Mouse (Mus musculus) right cerebral cortex, adult 2 months (tissue): ENCODE data around the gene Ckap5.
"Not testable (repeated sequence)": the region's sequence is repeated elsewhere in the genome, so short reads cannot be mapped to it uniquely, and the experiment has no call there.

Experiments
- DNase-seq, 2 experiments: peaks; one replicate each; pipeline ENCODE4 v3.0.0; 2021 to 2022; ENCODE audit warnings: low spot score in 2 of 2

Gene Ckap5

GRCm38 (mm10) chr2:91526294-91527146 lies at the start of gene Ckap5:
Ckap5 (plus strand) TSS chr2:91526762.
- DNase-seq = peak; percentile 94 to 95

- no peak for DNase-seq
Measured at GRCm38 (mm10) chr2:91476841-91477240, 49.7 kb upstream of the Ckap5 start.

GRCm38 (mm10) chr2:91480399-91480801 lies 46.2 kb upstream of the Ckap5 start:
- DNase-seq = no peak

DNA sequence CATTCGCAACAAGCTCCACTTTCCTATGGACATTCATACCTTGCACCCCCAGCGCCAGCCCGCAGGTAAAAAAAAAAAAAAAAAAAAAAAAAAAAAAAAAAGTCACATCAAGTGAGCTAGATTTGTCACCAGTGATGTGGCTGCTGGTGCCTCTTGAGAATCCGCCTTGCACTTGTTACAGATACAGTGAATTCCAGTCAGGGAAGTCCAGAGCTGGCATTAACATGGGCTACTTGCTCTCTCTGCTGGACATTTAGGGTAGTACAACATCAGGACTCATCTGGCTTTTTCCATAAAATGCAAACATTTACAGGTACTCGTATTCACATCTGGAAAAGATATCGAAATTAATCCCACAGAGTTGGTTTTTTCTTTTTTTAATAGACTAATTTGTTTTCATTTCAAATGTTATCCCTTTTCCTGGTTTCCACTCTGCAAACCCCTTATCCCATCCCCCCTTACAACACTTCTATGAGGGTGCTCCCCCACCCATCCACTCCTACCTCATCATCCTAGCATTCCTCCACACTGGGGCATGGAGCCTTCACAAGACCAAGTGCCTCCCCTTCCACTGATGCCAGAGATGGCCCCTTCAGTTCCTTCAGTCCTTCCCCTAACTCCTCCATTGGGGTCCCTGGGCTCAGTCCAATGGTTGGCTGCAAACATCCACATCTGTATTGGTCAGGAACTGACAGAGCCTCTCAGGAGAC lies 45.6 kb upstream of the Ckap5 start:
- peak; percentile 70 to 81 for DNase-seq

DNA sequence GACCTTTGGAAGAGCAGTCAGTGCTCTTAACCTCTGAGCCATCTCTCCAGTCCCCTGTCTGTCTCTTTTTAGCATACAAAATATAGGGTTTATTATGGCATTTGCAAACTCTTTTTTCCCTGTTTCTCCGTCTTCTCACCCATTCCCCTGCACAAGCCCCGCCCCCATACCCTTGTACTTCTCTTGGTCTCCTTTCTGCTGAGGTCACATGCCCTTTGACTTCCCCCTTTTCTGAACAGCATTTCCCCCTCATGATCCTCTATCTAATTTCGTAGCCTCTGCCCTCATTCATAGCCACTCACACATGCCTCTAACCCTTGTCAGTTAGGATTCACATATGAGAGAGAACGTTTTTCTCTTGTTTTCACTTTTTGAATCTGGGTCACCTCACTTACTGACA lies 41.9 kb upstream of the Ckap5 start:
- no peak for DNase-seq

DNA sequence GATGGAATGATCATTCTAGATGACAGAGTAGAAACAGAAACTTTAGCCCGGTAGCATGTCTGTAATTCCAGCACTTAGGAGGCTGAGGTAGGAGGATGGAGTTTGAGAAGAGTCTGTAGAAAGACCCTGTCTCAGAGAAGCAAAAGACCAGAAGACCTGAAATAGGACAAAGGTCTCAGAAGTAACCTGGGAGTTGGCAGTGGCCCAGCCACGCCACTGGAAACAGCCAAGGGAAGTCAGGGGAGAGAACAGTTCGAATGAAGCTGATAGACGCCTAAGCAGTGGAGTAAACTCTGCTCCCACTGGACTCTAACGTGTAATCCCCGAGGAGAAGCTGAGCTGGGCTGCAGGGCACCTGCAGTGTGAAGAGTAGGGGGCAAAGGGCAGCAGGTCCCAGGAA lies 41.3 kb upstream of the Ckap5 start:
- DNase-seq = no peak

DNA sequence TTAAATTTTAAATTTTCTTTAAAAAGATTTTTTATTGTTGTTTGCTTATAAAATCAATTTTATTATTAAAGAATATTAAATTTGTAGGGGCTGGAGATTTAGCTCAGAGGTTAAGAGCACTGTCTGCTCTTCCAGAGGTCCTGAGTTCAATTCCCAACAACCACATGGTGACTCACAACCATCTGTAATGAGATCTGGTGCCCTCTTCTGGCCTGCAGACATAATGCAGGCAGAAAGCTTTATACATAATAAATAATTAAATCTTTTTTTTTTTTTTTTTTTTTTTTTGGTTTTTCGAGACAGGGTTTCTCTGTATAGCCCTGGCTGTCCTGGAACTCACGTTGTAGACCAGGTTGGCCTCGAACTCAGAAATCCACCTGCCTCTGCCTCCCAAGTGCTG lies 39.3 kb upstream of the Ckap5 start:
- peak; percentile 30 to 45 for DNase-seq

DNA sequence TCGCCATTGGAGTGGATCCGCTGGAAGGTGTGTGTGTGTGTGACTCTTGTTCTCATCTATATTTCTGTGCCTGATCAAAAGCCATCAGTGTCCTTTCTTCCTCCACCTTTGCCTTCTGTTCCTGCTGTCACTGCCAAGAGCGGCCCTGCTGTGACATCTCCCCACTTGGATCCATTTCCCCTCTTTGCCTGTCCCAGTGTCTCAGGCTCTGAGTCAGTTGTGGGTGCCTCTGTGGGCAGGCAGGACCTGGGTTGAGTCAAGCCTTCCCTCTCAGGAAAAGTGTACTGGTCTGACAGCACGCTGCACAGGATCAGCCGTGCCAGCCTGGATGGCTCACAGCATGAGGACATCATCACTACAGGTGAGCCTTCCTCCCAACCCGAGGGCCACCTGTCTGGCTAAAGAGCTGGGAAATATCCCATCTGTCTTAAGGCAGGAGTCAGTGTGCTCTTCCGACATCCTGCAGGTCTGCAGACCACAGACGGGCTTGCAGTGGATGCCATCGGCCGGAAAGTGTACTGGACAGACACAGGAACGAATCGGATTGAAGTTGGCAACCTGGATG lies 34.4 kb upstream of the Ckap5 start:
- DNase-seq = no peak

DNA sequence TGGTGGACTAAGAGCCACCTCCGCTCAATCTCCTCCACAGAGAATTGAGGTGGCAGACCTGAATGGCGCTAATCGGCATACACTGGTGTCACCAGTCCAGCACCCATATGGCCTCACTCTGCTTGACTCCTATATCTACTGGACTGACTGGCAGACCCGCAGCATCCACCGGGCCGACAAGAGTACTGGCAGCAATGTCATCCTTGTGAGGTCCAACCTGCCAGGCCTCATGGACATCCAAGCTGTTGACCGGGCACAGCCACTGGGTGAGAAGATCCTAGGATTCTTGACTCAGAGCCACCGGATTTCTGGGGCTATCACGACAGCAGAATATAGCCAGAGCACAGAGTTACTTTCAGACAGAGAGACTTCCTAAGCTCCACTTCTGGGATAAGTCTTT lies 32.6 kb upstream of the Ckap5 start:
- DNase-seq = no peak

GRCm38 (mm10) chr2:91498093-91498719 lies 28.4 kb upstream of the Ckap5 start:
- DNase-seq = no peak

- peak; percentile 13 to 20 for DNase-seq
Measured at GRCm38 (mm10) chr2:91508076-91508475, 18.5 kb upstream of the Ckap5 start.

DNA sequence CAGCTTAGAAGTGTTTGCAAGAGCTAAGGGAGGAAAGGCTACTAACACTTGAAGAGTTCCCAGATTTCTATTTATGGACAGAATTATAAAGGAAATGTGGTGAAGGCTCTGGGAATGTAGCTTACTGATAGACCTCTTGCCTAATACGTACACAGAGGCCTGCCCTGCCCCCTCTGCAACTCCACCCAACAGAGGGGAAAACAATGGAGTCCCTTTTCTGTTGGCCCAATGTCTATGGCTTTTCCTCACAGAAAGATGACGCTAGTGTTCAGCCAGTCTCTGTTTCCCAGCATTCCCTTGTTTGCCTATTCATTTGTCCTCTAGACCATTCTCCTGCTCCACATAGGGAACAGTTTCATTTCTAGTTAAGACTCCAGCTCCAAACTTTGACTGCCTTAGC lies 9.4 kb upstream of the Ckap5 start:
- DNase-seq = no peak

- peak; percentile 41 to 50 for DNase-seq
Measured at GRCm38 (mm10) chr2:91527147-91527486, 555 bp downstream of the Ckap5 start.

GRCm38 (mm10) chr2:91537588-91538205 lies 11.1 kb downstream of the Ckap5 start:
- DNase-seq = peak; percentile 51 to 76

DNA sequence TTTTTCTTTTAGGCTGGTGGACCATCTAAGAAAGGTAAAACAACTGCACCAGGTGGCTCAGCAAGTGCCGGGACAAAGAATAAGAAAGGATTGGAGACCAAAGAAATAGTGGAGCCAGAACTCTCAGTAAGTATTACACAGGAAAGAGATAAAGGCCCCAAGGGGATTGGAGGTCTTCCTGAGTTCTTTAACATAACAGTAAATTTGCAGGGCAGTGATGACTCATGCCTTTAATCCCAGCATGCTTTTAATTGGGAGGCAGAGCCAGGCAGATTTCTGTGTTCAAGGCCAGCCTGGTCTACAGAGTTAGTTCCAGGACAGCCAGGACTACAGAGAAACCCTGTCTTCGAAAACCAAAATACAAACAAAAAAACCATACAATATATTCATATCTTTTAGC lies 41.6 kb downstream of the Ckap5 start:
- no peak for DNase-seq

GRCm38 (mm10) chr2:91580894-91581293 lies 54.3 kb downstream of the Ckap5 start:
- DNase-seq = peak; percentile 10 to 22

DNA sequence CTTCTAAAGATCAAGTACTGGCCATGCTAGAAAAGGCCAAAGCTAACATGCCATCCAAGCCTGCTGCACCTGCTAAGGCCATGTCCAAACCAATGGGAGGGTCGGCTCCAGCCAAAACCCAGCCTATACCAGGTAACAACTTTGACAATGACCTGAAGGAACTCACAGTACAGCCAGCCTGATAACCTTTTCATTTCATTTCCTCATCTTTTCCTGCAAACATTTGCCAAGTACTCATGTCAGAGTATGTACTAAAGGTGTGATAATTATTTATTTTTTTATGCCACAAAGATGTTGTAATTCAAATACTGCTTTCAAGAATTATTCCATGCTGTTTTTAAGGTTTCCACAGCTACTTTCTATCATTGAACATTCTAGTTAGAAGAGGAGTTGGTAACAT lies 59.7 kb downstream of the Ckap5 start:
- no peak for DNase-seq

DNA sequence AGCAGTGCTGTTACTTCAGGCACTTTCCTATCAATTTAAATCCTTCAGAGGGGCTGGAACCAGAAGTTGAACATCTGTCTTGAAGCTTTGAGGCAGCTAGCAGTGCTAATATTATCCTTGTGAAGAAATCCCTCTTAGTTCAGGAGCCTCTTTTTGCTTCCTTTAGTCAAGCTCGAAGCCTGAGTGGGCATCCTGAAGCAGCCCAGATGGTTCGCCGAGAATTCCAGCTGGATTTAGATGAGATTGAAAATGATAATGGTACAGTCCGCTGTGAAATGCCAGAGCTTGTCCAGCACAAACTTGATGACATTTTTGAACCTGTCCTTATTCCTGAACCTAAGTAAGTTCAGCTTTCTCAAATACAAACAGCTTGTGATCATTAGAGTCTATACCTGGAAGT lies 73.9 kb downstream of the Ckap5 start:
- DNase-seq = peak; percentile 26 to 37

- no peak for DNase-seq
Measured at GRCm38 (mm10) chr2:91602389-91602788, 75.8 kb downstream of the Ckap5 start.

DNA sequence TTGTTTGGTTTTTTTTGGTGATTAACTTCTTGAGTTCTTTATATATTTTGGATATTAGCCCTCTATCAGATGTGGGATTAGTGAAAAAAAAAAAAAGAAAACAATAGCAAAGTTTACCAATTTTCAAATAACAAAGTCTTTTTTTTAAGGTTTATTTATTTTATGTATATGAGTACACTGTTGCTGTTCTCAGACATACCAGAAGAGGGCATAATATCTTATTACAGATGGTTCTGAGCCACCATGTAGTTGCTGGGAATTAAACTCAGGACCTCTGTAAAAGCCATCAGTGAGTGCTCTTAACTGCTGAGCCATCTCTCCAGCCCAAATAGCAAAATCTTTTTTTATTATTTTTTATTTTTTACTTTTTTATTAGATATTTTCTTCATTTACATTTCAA lies 82.8 kb downstream of the Ckap5 start:
- not testable (repeated sequence) for DNase-seq

DNA sequence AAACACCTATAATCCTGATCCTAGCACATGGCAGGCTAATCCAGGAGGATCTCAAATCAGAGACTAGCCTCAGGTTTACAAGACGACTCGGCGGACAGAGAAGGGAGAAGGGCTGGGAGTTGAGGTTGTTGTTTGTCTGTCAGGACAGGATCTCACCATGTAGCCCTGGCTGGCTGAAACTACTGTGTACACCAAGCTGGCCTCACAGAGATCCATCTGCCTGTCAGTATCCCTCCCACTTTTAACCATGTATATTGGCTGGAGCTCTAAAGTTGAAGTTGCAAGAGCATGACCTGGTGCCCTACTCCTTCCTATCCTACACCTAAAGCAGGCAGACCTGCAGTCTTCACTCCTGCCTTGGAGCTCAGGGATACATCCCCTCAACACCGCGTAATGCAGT lies 95.8 kb downstream of the Ckap5 start:
- no peak for DNase-seq

GRCm38 (mm10) chr2:91623366-91623765 lies 96.8 kb downstream of the Ckap5 start:
- DNase-seq = not testable (repeated sequence)
